Mouse (Mus musculus) spleen, adult 2 months (tissue): ENCODE data around the gene Trpc4ap.

Experiments
- CTCF ChIP-seq: fragments of 200-500 bp; IDR thresholded peaks from 2 replicates; pipeline ENCODE4 v1.5.1; 2011; ENCODE audit warnings: mild to moderate bottlenecking, inconsistent platforms; ENCODE audit not compliant: insufficient read depth, insufficient read length, insufficient replicate concordance; ENCODE audit errors: extremely low read depth
- POLR2A ChIP-seq: fragments of 200-500 bp; IDR thresholded peaks from 2 replicates; pipeline ENCODE4 v1.6.1; 2011; ENCODE audit warnings: low read depth, low read length, inconsistent platforms

DNA sequence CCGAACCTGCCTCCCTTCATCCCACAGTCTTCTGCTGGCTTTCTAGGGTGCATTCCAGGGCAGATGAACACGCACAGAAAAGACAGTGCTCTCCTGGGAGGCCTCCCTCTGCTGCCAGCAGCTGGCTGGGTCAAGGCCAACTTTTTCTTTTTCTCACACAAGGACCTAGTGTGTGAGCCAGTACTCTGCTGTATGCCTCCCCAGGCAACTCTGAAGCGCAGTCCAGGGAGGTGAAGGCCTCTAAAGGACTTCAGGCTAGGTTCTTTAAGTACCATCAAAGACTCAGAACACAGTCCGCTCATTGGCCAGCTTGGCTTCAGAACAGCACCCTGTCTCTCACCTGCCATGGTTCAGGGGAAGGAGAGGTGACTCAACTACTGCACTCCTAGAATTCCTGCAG is 15.1 kb upstream of the Trpc4ap start:
- TF ChIP-seq POLR2A (no peak), CTCF (no peak)
